Mouse (Mus musculus): ENCODE measurements around the gene Cd300ld.
"Not testable (repeated sequence)": the region's sequence is repeated elsewhere in the genome, so short reads cannot be mapped to it uniquely, and the experiment has no call there.

The Cd300ld gene

DNA sequence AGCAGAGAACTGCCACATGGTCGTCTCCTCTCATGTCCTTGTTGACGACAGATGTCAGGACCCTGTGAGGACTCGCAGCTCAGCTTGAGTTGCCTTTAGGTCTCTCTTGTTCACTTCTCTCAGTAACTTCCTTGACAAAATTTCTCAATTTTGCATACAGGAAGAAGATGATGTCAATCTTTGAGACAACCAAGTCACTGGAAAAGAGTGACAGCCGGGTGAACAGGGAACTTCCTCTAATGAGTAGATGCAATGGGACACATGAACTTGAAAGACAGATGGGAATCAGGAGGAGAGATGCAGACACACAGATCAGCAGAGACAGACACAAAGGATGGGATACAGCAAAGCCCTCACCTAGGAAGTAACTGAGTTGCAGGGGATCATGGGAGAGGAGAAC is at the start of gene Cd300ld:
Gene Cd300ld (minus strand): TSS at position 130 of the 400 bp plus-strand sequence.
- DNase-seq (ENCODE audit: low read depth, low spot score): no peak

- not testable (repeated sequence) for DNase-seq (ENCODE audit: low read depth, low spot score)
These were observed 47.9 kb upstream of the Cd300ld start, which contains the start of gene Cd300ld5 for GRCm38 (mm10) chr11:115037669-115038068. Cd300ld5 (minus strand) TSS chr11:115037769.

DNA sequence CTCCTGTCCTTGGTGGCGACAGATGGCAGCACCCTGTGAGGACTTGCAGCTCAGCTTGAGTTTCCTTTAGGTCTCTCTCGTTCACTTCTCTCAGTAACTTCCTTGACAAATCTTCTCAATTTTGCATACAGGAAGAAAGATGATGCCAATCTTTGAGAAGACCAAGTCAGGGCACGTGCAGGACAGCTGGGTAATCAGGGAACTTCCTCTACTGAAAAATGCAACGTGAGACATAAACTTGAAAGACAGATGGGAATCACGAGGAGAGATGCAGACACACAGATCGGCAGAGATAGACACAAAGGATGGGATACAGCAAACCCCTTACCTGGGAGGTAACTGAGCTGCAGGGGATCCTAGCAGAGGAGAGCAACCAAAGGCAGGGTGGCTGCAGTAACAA is 37.2 kb upstream of the Cd300ld start, which contains the start of gene Cd300ld4:
Gene Cd300ld4 (minus strand): TSS at position 101 of the 400 bp plus-strand sequence.
- not testable (repeated sequence) for DNase-seq (ENCODE audit: low read depth, low spot score)

DNA sequence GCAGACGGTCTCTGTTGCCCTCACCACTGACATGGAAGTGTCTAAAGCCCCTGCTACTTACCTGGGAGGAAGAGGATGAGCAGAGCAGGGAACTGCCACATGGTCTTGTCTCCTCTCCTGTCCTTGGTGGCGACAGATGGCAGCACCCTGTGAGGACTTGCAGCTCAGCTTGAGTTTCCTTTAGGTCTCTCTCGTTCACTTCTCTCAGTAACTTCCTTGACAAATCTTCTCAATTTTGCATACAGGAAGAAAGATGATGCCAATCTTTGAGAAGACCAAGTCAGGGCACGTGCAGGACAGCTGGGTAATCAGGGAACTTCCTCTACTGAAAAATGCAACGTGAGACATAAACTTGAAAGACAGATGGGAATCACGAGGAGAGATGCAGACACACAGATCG is 26.4 kb upstream of the Cd300ld start, which contains the start of gene Cd300ld2:
Gene Cd300ld2 (minus strand): TSS at position 101 of the 400 bp plus-strand sequence.
- DNase-seq (ENCODE audit: low read depth, low spot score): not testable (repeated sequence)

DNA sequence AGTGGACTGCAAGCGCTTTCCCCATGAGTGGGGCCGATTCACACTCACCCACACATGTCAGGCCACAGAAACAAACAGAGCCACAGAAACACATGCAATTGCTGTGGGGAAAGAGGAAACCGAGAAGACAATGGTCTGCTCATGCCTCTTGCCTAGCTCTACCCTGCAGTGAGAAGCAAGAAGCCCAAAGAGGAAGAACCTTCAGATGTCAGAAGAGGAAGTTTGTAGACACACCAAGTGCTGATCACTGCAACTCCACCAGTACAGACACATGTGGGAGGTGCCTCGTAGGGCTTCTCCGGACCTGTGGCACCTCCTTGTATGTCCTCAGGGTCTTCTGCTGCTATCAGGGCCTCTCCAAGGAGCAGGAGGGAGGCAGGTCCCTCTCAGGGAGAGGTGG is 14.3 kb upstream of the Cd300ld start:
- no peak for DNase-seq (ENCODE audit: low read depth, low spot score)

DNA sequence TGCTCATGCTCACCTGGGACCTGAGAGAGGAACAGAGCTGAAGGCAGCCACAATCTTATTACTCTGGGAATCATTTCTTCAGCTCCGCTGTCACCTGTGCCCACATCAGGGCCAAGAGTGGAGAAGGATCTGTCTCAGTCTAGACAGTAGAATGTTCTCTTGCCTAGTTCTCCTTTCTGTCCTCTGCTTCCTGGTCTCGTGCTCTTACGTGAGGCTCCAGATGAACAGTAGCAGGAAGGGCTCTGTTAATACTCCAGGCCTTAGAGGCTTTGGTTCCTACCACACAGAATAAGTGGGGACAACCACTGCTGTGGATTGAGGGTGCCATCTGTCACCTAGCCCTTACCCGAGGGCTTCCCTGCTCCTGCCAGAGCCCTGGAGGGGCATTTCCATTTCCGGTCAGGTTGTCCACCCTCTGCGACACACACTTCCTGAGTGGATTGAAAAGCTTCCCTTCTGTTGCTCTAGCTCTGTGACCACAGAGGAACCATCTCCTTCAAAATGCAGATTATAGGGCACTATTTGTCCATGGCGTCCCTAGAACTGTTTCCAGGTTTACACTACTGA is 11.8 kb upstream of the Cd300ld start, which contains the start of gene Cd300c2:
Gene Cd300c2 (minus strand): TSS at position 407 of the 567 bp plus-strand sequence.
- no peak for DNase-seq (ENCODE audit: low read depth, low spot score)

DNA sequence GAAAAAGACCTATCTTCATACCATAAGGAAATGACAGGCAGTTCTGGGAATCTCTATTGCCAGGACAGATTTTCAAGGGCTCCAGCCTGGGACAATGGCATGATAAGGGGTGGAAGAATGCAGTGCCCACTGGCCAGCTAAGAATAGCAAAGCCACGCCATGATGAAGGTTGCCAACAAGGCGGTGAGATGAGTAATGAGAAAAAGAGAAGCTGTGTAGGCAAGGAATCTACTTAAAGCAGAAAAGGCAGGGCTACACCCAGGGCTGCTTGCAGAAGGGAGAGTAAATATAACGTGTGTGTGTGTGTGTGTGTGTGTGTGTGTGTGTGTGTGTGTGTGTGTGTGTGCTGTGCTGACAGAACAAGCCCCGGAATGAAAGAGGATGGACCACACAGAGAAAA is 7.9 kb downstream of the Cd300ld start:
- no peak for DNase-seq (ENCODE audit: low read depth, low spot score)

GRCm38 (mm10) chr11:114972726-114973125 is 17.0 kb downstream of the Cd300ld start:
- no peak for DNase-seq (ENCODE audit: low read depth, low spot score)

DNA sequence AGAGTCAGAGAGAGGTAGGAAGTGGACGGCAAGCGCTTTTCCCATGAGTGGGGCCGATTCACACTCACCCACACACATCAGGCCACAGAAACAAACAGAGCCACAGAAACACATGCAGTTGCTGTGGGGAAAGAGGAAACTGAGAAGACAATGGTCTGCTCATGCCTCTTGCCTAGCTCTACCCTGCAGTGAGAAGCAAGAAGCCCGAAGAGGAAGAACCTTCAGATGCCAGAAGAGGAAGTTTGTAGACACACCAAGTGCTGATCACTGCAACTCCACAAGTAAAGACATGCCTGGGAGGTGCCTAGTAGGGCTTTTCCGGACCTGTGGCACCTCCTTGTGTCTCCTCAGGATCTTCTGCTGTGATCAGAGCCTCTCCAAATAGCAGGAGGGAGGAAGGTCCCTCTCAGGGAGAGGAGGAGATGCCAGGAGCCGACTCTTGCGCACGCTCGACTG is 20.9 kb downstream of the Cd300ld start, which contains the start of gene Cd300c:
Gene Cd300c (minus strand): TSS at position 406 of the 456 bp plus-strand sequence.
- DNase-seq (ENCODE audit: low read depth, low spot score): no peak

DNA sequence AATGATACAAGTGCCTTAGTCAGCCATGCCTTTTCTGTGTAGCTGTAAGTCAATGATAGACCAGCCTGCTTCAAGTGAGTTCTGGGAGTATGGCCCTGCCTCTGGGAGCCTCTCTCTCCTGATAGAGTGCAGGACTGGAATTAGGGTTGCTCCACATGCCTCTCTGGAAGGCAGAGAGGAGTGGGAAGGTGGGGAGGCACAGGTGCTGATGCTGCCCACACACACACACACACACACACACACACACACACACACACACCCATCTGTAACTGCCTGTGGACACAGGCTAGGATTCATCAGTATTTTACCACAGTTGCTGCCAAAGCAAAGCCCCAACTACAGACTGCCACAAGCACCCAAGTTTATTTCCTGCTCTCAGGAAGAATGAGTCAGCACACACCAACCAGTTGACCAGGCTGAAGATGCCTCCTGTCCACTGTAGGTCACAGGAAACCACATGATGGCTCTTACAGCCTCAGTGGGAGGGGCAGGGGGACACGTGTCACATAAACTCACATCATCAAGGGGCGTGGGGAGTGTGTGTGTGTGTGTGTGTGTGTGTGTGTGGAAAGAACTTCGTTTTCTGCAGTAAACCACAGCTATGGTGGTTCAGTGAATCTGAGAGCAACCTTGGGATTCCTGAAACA is 24.4 kb downstream of the Cd300ld start:
- DNase-seq (ENCODE audit: low read depth, low spot score): no peak

DNA sequence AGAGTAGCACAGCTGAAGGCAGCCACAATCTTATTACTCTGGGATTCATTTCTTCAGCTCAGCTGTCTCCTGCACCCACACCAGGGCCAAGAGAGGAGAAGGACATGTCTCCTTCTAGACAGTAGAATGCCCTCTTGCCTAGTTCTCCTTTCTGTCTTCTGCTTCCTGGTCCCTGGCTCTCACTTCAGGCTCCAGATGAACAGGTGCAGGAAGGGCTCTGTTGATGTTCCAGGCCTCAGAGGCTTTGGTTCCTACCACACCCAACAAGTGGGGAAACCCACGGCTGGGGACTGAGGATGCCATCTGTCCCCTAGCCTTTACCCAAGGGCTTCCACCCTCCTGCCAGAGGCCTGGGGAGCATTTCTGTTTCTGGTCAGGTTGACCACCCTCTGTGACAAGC is 29.4 kb downstream of the Cd300ld start:
- no peak for DNase-seq (ENCODE audit: low read depth, low spot score)

DNA sequence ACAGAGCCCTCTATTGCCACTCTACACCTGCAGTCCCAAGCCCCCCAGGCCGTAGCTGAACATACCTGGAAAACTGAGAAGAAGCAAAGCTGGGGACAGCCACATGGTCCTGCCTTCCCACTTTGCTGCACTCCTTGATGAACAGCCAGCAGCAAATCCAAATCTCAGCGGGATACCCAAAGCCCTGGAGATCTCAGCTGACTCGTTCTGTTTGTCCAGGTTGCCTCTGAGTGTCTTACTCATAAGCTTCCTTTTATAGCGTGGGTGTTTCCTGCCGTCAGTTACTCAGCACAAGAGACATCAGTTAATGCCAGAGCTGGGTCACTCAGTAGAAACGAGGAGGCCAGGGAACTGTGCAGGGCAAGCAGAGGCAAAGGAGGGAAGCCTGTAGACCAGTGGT is 55.6 kb downstream of the Cd300ld start, which contains the start of gene Cd300lb:
Gene Cd300lb (minus strand): TSS at position 243 of the 400 bp plus-strand sequence.
- no peak for DNase-seq (ENCODE audit: low read depth, low spot score)

DNA sequence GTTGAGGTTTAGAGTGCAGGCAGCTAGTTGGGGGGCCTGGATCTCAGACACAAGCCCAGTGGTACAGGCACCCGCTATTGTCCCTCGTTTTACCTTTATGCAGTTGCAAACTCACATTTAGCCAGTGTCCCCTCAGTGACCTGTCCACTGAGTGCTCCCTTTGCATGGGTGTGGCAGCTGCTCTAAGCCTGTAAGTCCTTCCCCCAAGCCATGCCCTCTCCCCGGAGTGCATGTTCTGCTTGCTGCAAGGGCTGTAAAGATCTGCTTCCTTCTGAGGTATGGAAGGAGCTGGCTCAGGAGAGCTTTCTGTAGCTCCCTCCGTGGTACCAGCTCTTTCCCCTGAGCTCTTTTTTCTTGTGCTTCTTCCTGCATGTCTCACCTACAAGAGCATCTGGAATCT is 56.1 kb downstream of the Cd300ld start:
- no peak for DNase-seq (ENCODE audit: low read depth, low spot score)

Data from ES-CJ7 (cell line).